Mouse (Mus musculus) gastrocnemius, postnatal 14 days (tissue): Measurements from ENCODE around the gene Ccnj. TPM values are rescaled to one million over a fixed set of nuclear protein-coding genes. Genes with fewer than 3 reads are reported as not detected.
A peak's percentile ranks its signal among the peaks of the same experiment; 100 is the strongest.

Experiments
- DNase-seq: peaks from one replicate; pipeline ENCODE4 v3.0.0; 2021; ENCODE audit warnings: mixed read lengths
- intact Hi-C: fragments of 180-260 bp; cut with DNase I; formaldehyde crosslinking; loops from one replicate; pipeline ENCODE4 v1.15.1; 2025; ENCODE audit warnings: low total_unique reads
- microRNA-seq, 2 experiments: library from miRNA; unstranded; fragments of <30 nt; microRNA quantifications; one replicate each; pipeline ENCODE4 v1.2.0; 2021
- total RNA-seq, 2 experiments: library from RNA; stranded (reverse); gene quantifications; 2 replicates each; pipeline ENCODE4 v1.2.3; 2021

Ccnj gene
- total RNA-seq, 2 experiments from 2014 or later: 3.1 to 3.4 TPM

- intact Hi-C loops: no loop called here
- no peak for DNase-seq
Measured at GRCm38 (mm10) chr19:40840303-40840702, 9.2 kb downstream of the Ccnj start.

- intact Hi-C loops: no loop called here
- DNase-seq: no peak
Measured at GRCm38 (mm10) chr19:40841083-40841482, 10.0 kb downstream of the Ccnj start.

- no peak for DNase-seq
- intact Hi-C loops: no loop called here
Measured at GRCm38 (mm10) chr19:40841593-40841992, 10.5 kb downstream of the Ccnj start.

- DNase-seq: no peak
- intact Hi-C loops: no loop called here
Measured at GRCm38 (mm10) chr19:40844731-40845130, 13.7 kb downstream of the Ccnj start.

GRCm38 (mm10) chr19:40849391-40849790 lies 18.3 kb downstream of the Ccnj start:
- intact Hi-C loops: no loop called here
- no peak for DNase-seq

GRCm38 (mm10) chr19:40859555-40859954 lies 28.5 kb downstream of the Ccnj start:
- DNase-seq: no peak
- intact Hi-C loops: no loop called here

- no peak for DNase-seq
- intact Hi-C loops: no loop called here
Measured at GRCm38 (mm10) chr19:40868284-40868683, 37.2 kb downstream of the Ccnj start.

- intact Hi-C loops: no loop called here
- no peak for DNase-seq
Measured at GRCm38 (mm10) chr19:40869425-40870105, 38.5 kb downstream of the Ccnj start.

GRCm38 (mm10) chr19:40872955-40873665 lies 42.0 kb downstream of the Ccnj start:
- DNase-seq: peak; percentile 90
- intact Hi-C loops: no loop called here

- DNase-seq: no peak
- intact Hi-C loops: no loop called here
Measured at GRCm38 (mm10) chr19:40881700-40882099, 50.6 kb downstream of the Ccnj start.

GRCm38 (mm10) chr19:40888887-40889286 lies 57.8 kb downstream of the Ccnj start:
- intact Hi-C loops: no loop called here
- DNase-seq: no peak

- DNase-seq: peak; percentile 6
- intact Hi-C loops: no loop called here
Measured at GRCm38 (mm10) chr19:40894071-40894506, 63.0 kb downstream of the Ccnj start.

GRCm38 (mm10) chr19:40894519-40895392 lies 63.7 kb downstream of the Ccnj start, which contains the start of gene Zfp518a:
TSS of gene Zfp518a (plus strand) at chr19:40894705.
- peak; percentile 88 for DNase-seq
- intact Hi-C loops: no loop called here

GRCm38 (mm10) chr19:40895393-40895703 lies 64.3 kb downstream of the Ccnj start:
- DNase-seq: no peak
- intact Hi-C loops: no loop called here

Small RNA genes within 50 kb of the gene (microRNA-seq; reads per million reads assigned to microRNA genes)
- 0.64 to 2.5 reads per million in 2 experiments for gene Mir8092

Other genes starting within 250 kb of the Ccnj start
- 10 to 100 TPM in 1 of 2 experiments, 1 to 10 TPM in 1; 7.9 to 12.0 TPM for gene Aldh18a1, start 242.8 kb upstream of the Ccnj start, total RNA-seq
- gene Tctn3, start 219.0 kb upstream of the Ccnj start, total RNA-seq: 1 to 10 TPM; 1.9 to 2.6 TPM
- 10 to 100 TPM; 20.2 to 25.9 TPM for gene Entpd1, start 218.9 kb upstream of the Ccnj start, total RNA-seq
- gene Cc2d2b, start 82.5 kb upstream of the Ccnj start, total RNA-seq: not detected
- 1 to 10 TPM; 5.1 to 5.7 TPM for gene Zfp518a, start 63.4 kb downstream of the Ccnj start, total RNA-seq
- under 1 TPM; 0.55 to 0.82 TPM for gene Blnk, start 163.3 kb downstream of the Ccnj start, total RNA-seq
- gene Dntt, start 198.0 kb downstream of the Ccnj start, total RNA-seq: not detected
- gene Opalin, start 245.8 kb downstream of the Ccnj start, total RNA-seq: not detected